Comparison of ENCODE assay signal across 8 mouse cellular contexts in genomic region chr5:75153961-75154620, GRCm38 (mm10). TPM values are rescaled to one million over a fixed set of nuclear protein-coding genes. Genes with fewer than 3 reads are reported as not detected.
A peak's percentile ranks its signal among the peaks of the same experiment; 100 is the strongest.
DNase-seq lines count a peak whose midpoint lies in the region; TF ChIP-seq lines count a peak whose summit lies in the region.

No protein-coding gene starts in this region.

- peak overlapping the region; percentile 27; the same call in 1 of the 2 replicates for H3K9ac ChIP-seq in liver, adult 2 months (ENCODE audit: low read depth, low read length)
- peak overlapping the region; percentile 56 for H3K9ac ChIP-seq in heart, adult 2 months (ENCODE audit: low read depth, low read length)

- peaks cover 38% of the 10 kb centered on the region for H3K27me3 ChIP-seq in liver, adult 2 months (ENCODE audit: control insufficient read depth, insufficient read depth, low read length)
- peaks cover 25% of the 10 kb centered on the region for H3K27me3 ChIP-seq in heart, adult 2 months (ENCODE audit: control insufficient read depth, insufficient read depth, low read length)

- no peak overlapping the region for H3K27ac ChIP-seq in liver, adult 2 months (replicated peaks; ENCODE audit: insufficient read depth, low read depth, low read length)
- H3K27ac ChIP-seq in heart, adult 2 months: peak overlapping the region; percentile 60

- peaks cover 4% of the 10 kb centered on the region; the same call in 1 of the 2 replicates for H3K4me1 ChIP-seq in liver, adult 2 months (ENCODE audit: control insufficient read depth, insufficient read depth, low read length)
- peaks cover 3% of the 10 kb centered on the region; the same call in 1 of the 2 replicates for H3K4me1 ChIP-seq in heart, adult 2 months (ENCODE audit: control insufficient read depth, insufficient read depth, low read length)

- no peak for TF ChIP-seq CTCF in liver, adult 2 months (IDR thresholded peaks at IDR 0.05; ENCODE audit: low read depth, low read length)
- no peak for TF ChIP-seq CTCF in heart, adult 2 months (IDR thresholded peaks at IDR 0.05)

- DNase-seq in liver, adult 2 months (ENCODE audit: extremely low read depth, low read depth, low spot score): peak; percentile 69
- DNase-seq in liver: no peak
- DNase-seq in embryo, embryonic 10.5 days (ENCODE audit: low spot score): peak; percentile 54
- peak; percentile 78 to 79 for DNase-seq in heart, adult 2 months
- DNase-seq in kidney, adult 9 months: peak; percentile 19
- peak; percentile 51 to 63 for DNase-seq in lung, postnatal 4 days
- DNase-seq in yolk sac, embryonic 10.5 days (ENCODE audit: low spot score): peak; percentile 27
- DNase-seq in left cerebral cortex, postnatal 25 days (ENCODE audit: low spot score in 2 of 2): no peak

- 1% methylated on average over 27 of the region's 27 CpGs for WGBS in liver, adult 2 months
- WGBS in heart, adult 2 months: under 1% methylated on average over 27 of the region's 27 CpGs

- H3K4me3 ChIP-seq in liver, adult 2 months (ENCODE audit: insufficient read depth, low read depth, low read length): peak overlapping the region; percentile 34
- peak overlapping the region; percentile 43 for H3K4me3 ChIP-seq in heart, adult 2 months

- TF ChIP-seq EP300 in heart, adult 2 months (IDR thresholded peaks at IDR 0.05; ENCODE audit: insufficient read depth, low read depth, low read length): no peak

- no peaks in the 10 kb centered on the region for H3K79me2 ChIP-seq in liver, adult 2 months (ENCODE audit: control insufficient read depth, insufficient read depth, low read length)
- H3K79me2 ChIP-seq in heart, adult 2 months (replicated peaks; ENCODE audit: control insufficient read depth, insufficient read depth, low read length): no peaks in the 10 kb centered on the region

- no peaks in the 10 kb centered on the region for H3K36me3 ChIP-seq in liver, adult 2 months (ENCODE audit: control insufficient read depth, insufficient read depth, low read length)
- H3K36me3 ChIP-seq in heart, adult 2 months (ENCODE audit: control insufficient read depth, insufficient read depth, low read length): no peaks in the 10 kb centered on the region

- intact Hi-C loops in heart, adult 2 months (cut with DNase I): loop anchor here (5.0 kb wide), 1 partner anchor 72 kb away; no protein-coding TSS in a partner anchor
- intact Hi-C loops in left cerebral cortex, postnatal 25 days (cut with DNase I): loop anchor here (5.0 to 10.0 kb wide), 4 partner anchors 537 to 1089 kb away; partner anchors contain the start of gene Usp46

- no peak for TF ChIP-seq POLR2A in liver, adult 2 months (IDR thresholded peaks at IDR 0.05; ENCODE audit: extremely low read depth, insufficient read depth, low read length)
- TF ChIP-seq POLR2A in heart, adult 2 months (IDR thresholded peaks at IDR 0.05; ENCODE audit: insufficient read depth, low read depth, low read length): no peak

RNA-seq across cellular contexts. Expression of gene Pdgfra, which starts 2.0 kb away (rescaled TPM):
- total RNA-seq in liver, adult 2 months (2014; rRNA removed): 4.5 and 5.2 TPM in 2 replicates
- 1.1 and 1.2 TPM in 2 replicates for polyA plus RNA-seq in liver, adult 2 months (2012; rRNA removed)
- total RNA-seq in heart, adult 2 months (2021): 10 to 100 TPM; 27.8 to 29.3 TPM
- polyA plus RNA-seq in heart, adult 2 months (2012; rRNA removed): 11.8 and 23.3 TPM in 2 replicates
- total RNA-seq in left cerebral cortex, postnatal 25 days (2021): 10 to 100 TPM; 45.5 to 45.7 TPM

Comparison
In these comparisons a context has a peak if more than half of its experiments do, and no peak if none do; other contexts are left out.
1. DNase-seq: peak in liver, adult 2 months (single experiment), embryo, embryonic 10.5 days (single experiment), heart, adult 2 months (2 of 2), kidney, adult 9 months (single experiment), lung, postnatal 4 days (2 of 2) and yolk sac, embryonic 10.5 days (single experiment); none in liver (single experiment) and left cerebral cortex, postnatal 25 days (0 of 2).